Mouse (Mus musculus): ENCODE measurements around the gene Spdye4b.

GRCm38 (mm10) chr5:143177541-143178200, 3.1 kb upstream of the Spdye4b start:
- TF ChIP-seq CTCF (conservative IDR thresholded peaks at IDR 0.05; ENCODE audit: low read length) (peak; percentile 25), POU5F1 (IDR thresholded peaks at IDR 0.05; ENCODE audit: borderline replicate concordance, low read length) (no peak)

Measured in E14TG2a.4 (cell line).